Mouse (Mus musculus) hindbrain, embryonic 14.5 days (tissue): ENCODE measurements at regions not wholly inside any gene's neighbourhood (a gene's known extent, or its start where the extent isn't known, plus 50 kb on each side); places are given as distances from the start of the nearest gene placed in this dataset.

Source experiments
- ATAC-seq: fragments of 200-750 bp; cut with Nextera tagmentation; 2 replicates; pipeline ENCODE4 v1.8.0; 2017; ENCODE audit warnings: moderate number of reproducible peaks, mild to moderate bottlenecking, moderate TSS enrichment, moderate library complexity; ENCODE audit not compliant: low FRiP score
- DNase-seq: peaks from one replicate; pipeline ENCODE4 v3.0.0-alpha.2; 2015; ENCODE audit warnings: low spot score
- H3K27ac ChIP-seq: fragments of 300-500 bp; sonication (generic); 2 replicates; pipeline ENCODE4 v1.5.1; 2014; ENCODE audit warnings: mild to moderate bottlenecking, moderate library complexity
- H3K27me3 ChIP-seq: fragments of 300-500 bp; sonication (generic); 2 replicates; pipeline ENCODE4 v1.6.1; 2014; ENCODE audit warnings: mild to moderate bottlenecking, low read length, mixed read lengths; ENCODE audit not compliant: control insufficient read depth, insufficient read depth
- H3K36me3 ChIP-seq: fragments of 300-500 bp; sonication (generic); replicated peaks from 2 replicates; pipeline ENCODE4 v1.6.1; 2014; ENCODE audit not compliant: control insufficient read depth, insufficient read depth
- H3K4me1 ChIP-seq: fragments of 300-500 bp; sonication (generic); replicated peaks from 2 replicates; pipeline ENCODE4 v1.6.1; 2014; ENCODE audit warnings: antibody characterized with exemption, low read length, mixed read lengths; ENCODE audit not compliant: control insufficient read depth, insufficient read depth
- H3K4me2 ChIP-seq: fragments of 300-500 bp; sonication (generic); replicated peaks from 2 replicates; pipeline ENCODE4 v1.6.1; 2014; ENCODE audit warnings: mild to moderate bottlenecking, moderate library complexity
- H3K4me3 ChIP-seq: fragments of 300-500 bp; sonication (generic); replicated peaks from 2 replicates; pipeline ENCODE4 v1.5.1; 2014; ENCODE audit warnings: mild to moderate bottlenecking, low read length
- H3K9ac ChIP-seq: fragments of 300-500 bp; sonication (generic); 2 replicates; pipeline ENCODE4 v1.6.1; 2014
- H3K9me3 ChIP-seq: fragments of 300-500 bp; sonication (generic); 2 replicates; pipeline ENCODE4 v1.6.1; 2016; ENCODE audit warnings: low read length; ENCODE audit not compliant: control insufficient read depth
- WGBS: fragments of 180-500 bp; shearing (Covaris S2); extraction: QIAGEN DNeasy Blood & Tissue Kit; methylation state at CpG from one replicate; pipeline ENCODE4 v1.1.7; 2014; 5-methylcytosine and 5-hydroxymethylcytosine counted together

DNA sequence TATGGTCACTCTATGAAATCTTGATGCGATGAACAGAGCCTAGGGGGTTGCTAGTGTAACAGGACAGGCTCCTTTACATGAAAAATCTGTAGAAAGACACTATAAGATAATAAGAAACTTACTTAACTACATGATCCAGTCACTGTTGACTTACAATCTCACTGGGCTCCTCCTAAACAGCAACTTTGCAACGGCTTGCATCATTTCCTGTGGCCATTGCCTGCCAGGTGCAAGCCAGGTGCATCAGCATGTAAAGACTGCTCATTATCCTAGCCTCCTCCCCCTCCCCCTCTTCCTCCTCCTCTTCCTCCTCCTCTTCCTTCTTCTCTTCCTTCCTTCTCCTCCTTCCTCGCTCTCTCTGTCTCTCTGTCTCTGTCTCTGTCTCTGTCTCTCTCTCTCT lies 352.5 kb downstream of the Nuak1 start:
- DNase-seq (no peak), ATAC-seq (no peak)
- 87% methylated on average over 3 of the region's 3 CpGs for WGBS
- no peak overlapping the region for H3K4me3 ChIP-seq
- no peaks in the 10 kb centered on the region for H3K4me1 ChIP-seq
- H3K36me3 ChIP-seq: no peaks in the 10 kb centered on the region
- H3K4me2 ChIP-seq: no peak overlapping the region
- H3K27ac ChIP-seq: no peak overlapping the region
- H3K27me3 ChIP-seq: no peaks in the 10 kb centered on the region
- H3K9ac ChIP-seq: no peak overlapping the region
- H3K9me3 ChIP-seq: no peaks in the 10 kb centered on the region

DNA sequence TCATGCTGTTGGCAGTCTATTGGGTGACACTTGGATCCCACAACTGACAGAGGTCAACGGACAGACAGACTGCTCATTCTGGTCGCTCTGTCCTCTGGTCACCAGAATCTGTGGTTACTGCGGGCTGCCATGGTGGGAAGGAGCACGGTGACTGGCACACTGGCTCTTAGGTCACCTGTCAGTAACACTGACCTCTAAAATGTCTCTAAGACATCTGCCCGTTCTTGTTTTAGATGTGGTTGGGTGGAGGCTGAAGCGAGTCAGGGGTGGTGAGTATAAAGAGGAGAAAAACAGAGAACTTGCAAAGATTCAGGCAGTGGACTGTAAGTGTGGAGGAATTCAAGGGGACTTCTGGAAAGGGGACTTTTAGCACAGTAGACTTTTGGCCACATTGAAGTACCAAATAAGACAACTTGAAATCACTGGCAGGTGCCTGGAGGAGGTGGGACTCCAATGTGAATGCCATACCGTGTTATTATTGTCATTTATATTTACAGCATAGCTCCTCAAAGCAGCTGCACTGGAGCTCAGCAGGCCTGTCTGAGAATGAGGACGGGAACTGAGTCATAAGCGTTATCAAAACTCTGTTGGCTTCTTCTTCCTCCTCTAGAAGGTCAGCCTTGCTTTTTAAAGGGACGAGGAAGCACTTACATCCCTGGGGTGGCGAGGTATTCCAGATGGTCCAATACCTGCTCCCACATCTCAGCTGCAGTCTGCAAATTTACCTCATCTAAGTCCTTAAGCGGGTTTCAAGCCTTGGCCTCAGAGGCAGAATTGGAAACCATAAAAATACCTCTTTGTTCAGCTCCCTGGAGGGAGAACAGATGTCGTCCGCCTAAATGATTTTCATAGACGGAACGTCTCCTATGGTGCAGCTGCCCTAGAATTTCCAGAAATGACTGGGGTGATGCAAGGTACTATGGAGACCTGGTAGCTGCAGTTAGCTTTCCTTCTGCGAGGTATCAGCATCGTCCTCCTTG lies 351.3 kb downstream of the Nuak1 start:
- 81% methylated on average over 18 of the region's 18 CpGs for whole genome bisulfite sequencing
- no peak for DNase-seq
- H3K4me2 ChIP-seq: no peak overlapping the region
- H3K4me3 ChIP-seq: no peak overlapping the region
- no peaks in the 10 kb centered on the region for H3K4me1 ChIP-seq
- no peaks in the 10 kb centered on the region for H3K36me3 ChIP-seq
- H3K27me3 ChIP-seq: no peaks in the 10 kb centered on the region
- no peak for ATAC-seq
- H3K9ac ChIP-seq: no peak overlapping the region
- H3K9me3 ChIP-seq: no peaks in the 10 kb centered on the region
- no peak overlapping the region for H3K27ac ChIP-seq

DNA sequence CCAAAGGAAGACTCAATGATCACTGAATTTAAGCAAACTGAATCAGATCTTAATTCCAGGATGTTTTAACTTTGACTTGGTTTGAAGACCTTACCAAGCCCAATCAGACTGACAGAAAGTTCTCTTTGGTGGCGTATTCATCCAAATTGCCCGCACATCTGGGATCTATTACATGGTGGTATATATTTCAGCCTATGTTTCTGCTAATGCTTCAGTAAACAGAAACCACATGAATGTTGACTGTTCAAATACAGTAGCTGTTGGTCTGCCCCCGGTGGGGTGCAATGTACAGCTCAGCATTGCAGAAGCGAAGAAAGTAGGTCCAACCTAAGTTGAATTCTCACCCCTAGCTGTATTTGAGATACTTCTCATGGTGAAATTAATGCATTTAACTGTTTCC lies 346.5 kb downstream of the Nuak1 start:
- no peak overlapping the region for H3K9ac ChIP-seq
- 0 out of 2 replicates have a peak, but pooled peaks cover 4% of the 10 kb centered on the region for H3K9me3 ChIP-seq
- DNase-seq (no peak), ATAC-seq (no peak)
- H3K36me3 ChIP-seq: no peaks in the 10 kb centered on the region
- H3K4me3 ChIP-seq: no peak overlapping the region
- 94% methylated on average over 4 of the region's 4 CpGs for WGBS
- H3K27ac ChIP-seq: no peak overlapping the region
- no peak overlapping the region for H3K4me2 ChIP-seq
- no peaks in the 10 kb centered on the region for H3K4me1 ChIP-seq
- no peaks in the 10 kb centered on the region for H3K27me3 ChIP-seq

- DNase-seq (no peak), ATAC-seq (no peak)
- H3K4me1 ChIP-seq: no peaks in the 10 kb centered on the region
- H3K4me3 ChIP-seq: no peak overlapping the region
- no peak overlapping the region for H3K27ac ChIP-seq
- no peaks in the 10 kb centered on the region for H3K36me3 ChIP-seq
- H3K9ac ChIP-seq: no peak overlapping the region
- no peaks in the 10 kb centered on the region for H3K27me3 ChIP-seq
- 0 out of 2 replicates have a peak, but pooled peaks cover 4% of the 10 kb centered on the region for H3K9me3 ChIP-seq
- WGBS: 32% methylated on average over 5 of the region's 5 CpGs
- H3K4me2 ChIP-seq: no peak overlapping the region
Measured at GRCm38 (mm10) chr10:84097196-84097595, 343.2 kb downstream of the Nuak1 start.

DNA sequence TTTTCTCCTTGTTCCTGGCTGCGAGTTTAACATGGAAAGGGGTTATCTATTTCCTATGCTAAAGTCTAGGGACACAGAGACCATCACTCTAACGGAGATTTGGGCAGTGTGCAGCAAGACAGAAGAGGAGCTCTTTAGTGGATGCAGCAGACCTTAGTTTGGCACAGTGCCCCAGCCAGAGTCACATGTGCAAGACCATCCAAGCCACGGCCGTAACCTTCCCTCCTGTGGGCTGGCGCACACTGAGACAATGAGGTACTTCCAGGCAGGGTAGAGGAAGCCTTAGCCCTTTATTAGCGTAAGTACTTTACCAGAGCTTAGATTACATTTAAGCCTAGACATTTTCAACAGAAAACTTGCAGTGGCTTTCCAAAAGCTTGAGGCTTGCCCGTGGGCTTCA lies 336.4 kb downstream of the Nuak1 start:
- DNase-seq (no peak), ATAC-seq (no peak)
- Histone ChIP-seq H3K27ac (no peak overlapping the region), H3K4me2 (no peak overlapping the region), H3K9me3 (no peaks in the 10 kb centered on the region), H3K9ac (no peak overlapping the region), H3K4me1 (no peaks in the 10 kb centered on the region), H3K36me3 (no peaks in the 10 kb centered on the region), H3K27me3 (no peaks in the 10 kb centered on the region), H3K4me3 (no peak overlapping the region)
- WGBS: 82% methylated on average over 7 of the region's 7 CpGs

GRCm38 (mm10) chr10:84104556-84104955 lies 335.8 kb downstream of the Nuak1 start:
- no peaks in the 10 kb centered on the region for H3K27me3 ChIP-seq
- 80% methylated on average over 6 of the region's 6 CpGs for WGBS
- DNase-seq (no peak), ATAC-seq (no peak)
- H3K27ac ChIP-seq: no peak overlapping the region
- H3K4me3 ChIP-seq: no peak overlapping the region
- no peaks in the 10 kb centered on the region for H3K36me3 ChIP-seq
- H3K4me1 ChIP-seq: no peaks in the 10 kb centered on the region
- H3K9me3 ChIP-seq: no peaks in the 10 kb centered on the region
- H3K9ac ChIP-seq: no peak overlapping the region
- no peak overlapping the region for H3K4me2 ChIP-seq

- Histone ChIP-seq H3K9ac (no peak overlapping the region), H3K4me1 (no peaks in the 10 kb centered on the region), H3K27ac (no peak overlapping the region), H3K27me3 (no peaks in the 10 kb centered on the region), H3K36me3 (no peaks in the 10 kb centered on the region), H3K9me3 (no peaks in the 10 kb centered on the region), H3K4me3 (no peak overlapping the region), H3K4me2 (no peak overlapping the region)
- WGBS: 62% methylated on average over 7 of the region's 7 CpGs
- DNase-seq (no peak), ATAC-seq (no peak)
Measured at GRCm38 (mm10) chr10:84109680-84110371, 330.6 kb downstream of the Nuak1 start.

DNA sequence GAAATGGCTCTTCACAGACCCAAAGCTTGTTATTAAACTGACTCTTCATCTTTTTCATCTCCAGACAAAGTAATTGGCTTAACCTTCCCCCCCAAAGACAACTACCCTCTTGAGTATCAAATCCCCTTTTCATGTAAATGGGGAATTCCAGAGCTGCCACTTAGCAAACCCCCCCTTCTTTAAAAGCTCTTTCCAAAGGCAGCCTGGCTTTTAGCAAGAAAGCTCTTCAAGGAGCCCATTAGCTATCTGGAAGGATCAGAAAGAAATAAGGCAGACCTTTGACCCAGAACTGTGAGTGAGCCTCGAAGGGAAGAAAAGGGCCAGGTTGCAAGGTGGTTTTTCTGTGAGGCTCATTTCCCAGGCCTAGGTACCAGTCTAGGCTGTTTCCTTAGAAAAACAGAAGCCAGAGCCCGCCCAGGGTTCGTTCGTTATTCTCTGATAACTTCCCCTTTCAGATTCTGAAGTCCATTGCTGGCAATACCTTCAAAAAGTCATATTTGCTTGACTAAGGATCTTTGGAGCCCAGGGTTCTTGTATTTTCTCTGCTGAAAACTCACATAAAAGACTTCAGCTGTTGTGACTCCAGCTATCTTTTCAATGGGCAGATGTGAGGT lies 329.9 kb downstream of the Nuak1 start:
- 65% methylated on average over 4 of the region's 4 CpGs for WGBS
- Histone ChIP-seq H3K4me3 (no peak overlapping the region), H3K9me3 (no peaks in the 10 kb centered on the region), H3K36me3 (no peaks in the 10 kb centered on the region), H3K27ac (no peak overlapping the region), H3K4me1 (no peaks in the 10 kb centered on the region), H3K4me2 (no peak overlapping the region), H3K27me3 (no peaks in the 10 kb centered on the region), H3K9ac (no peak overlapping the region)
- no peak for DNase-seq
- ATAC-seq: no peak

DNA sequence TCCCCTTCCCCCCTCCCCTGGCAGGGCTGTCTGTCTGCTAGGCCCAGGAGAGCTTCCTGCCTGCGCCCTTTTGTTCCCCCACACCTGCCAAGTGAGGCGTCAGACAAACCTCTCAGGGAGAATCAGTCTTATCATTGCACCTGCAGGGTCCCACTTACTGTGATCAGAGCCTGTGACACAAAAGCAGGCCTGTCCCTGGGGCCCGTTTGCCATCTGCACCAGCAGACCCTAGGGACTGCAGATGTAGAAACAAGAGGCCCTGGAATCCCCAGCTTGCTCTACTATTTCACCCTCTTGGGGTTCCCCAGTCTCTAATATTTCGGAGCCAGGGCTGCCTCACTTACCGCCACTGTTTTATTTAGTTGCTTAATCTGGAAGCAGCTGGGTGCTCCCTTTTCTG lies 328.9 kb downstream of the Nuak1 start:
- Histone ChIP-seq H3K4me1 (no peaks in the 10 kb centered on the region), H3K4me3 (no peak overlapping the region), H3K4me2 (no peak overlapping the region), H3K9ac (no peak overlapping the region), H3K36me3 (no peaks in the 10 kb centered on the region), H3K9me3 (no peaks in the 10 kb centered on the region), H3K27ac (no peak overlapping the region), H3K27me3 (no peaks in the 10 kb centered on the region)
- DNase-seq (no peak), ATAC-seq (no peak)
- WGBS: 25% methylated on average over 5 of the region's 5 CpGs
